Mouse (Mus musculus): ENCODE results near the gene Sycn.

GRCm38 (mm10) chr7:28572689-28573088 lies 32.0 kb downstream of the Sycn start:
- TF ChIP-seq EP300 (IDR thresholded peaks at IDR 0.05) (no peak), CTCF (IDR thresholded peaks at IDR 0.05) (no peak)

Measured in lung, postnatal 0 days (tissue).